Mouse (Mus musculus) myocyte (in vitro differentiated cells): Measurements from ENCODE around the gene H2-M10.2.

ENCODE experiments used
- MAX ChIP-seq: IDR thresholded peaks from one replicate; pipeline ENCODE4 v1.6.1; 2011; ENCODE audit warnings: low read depth, mild to moderate bottlenecking, control low read depth
- POLR2A ChIP-seq: IDR thresholded peaks from one replicate; pipeline ENCODE4 v1.6.1; 2011; ENCODE audit warnings: low read depth, mild to moderate bottlenecking, control low read depth, moderate library complexity; ENCODE audit not compliant: insufficient read length
- POLR2AphosphoS2 ChIP-seq: IDR thresholded peaks from one replicate; pipeline ENCODE4 v1.6.1; 2011; ENCODE audit warnings: low read depth, control low read depth; ENCODE audit not compliant: insufficient read length

DNA sequence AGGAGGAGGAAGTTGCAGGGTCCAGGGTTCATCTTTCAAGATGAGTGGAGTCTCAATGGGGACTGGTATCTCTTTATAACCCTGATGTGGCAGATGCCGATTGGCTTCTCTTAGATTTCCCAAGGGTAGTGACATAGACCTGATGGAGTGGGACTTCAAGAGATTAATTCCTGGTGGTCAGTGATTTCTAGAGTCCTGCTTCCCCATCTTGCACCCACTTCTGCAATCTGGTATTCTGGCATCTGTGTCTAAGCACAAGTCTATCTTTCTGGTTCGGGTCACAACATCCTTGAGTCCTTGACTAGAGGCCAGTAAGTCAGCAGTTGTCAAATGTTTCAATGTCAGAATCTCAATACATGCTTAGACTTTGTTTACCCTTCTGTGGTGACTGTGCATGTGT lies at the start of gene H2-M10.2:
- TF ChIP-seq POLR2AphosphoS2 (no peak), POLR2A (no peak), MAX (no peak)
